Mouse (Mus musculus) ES-E14 (cell line): Measurements from ENCODE around the gene Dnah11.

Experiments
- CHD2 ChIP-seq: IDR thresholded peaks from 2 replicates; pipeline ENCODE4 v1.6.1; 2014; ENCODE audit warnings: mild to moderate bottlenecking, low read depth, low read length, inconsistent platforms
- HCFC1 ChIP-seq: IDR thresholded peaks from 2 replicates; pipeline ENCODE4 v1.6.1; 2012; ENCODE audit warnings: low read length, inconsistent platforms, borderline replicate concordance; ENCODE audit not compliant: insufficient read depth
- ZC3H11A ChIP-seq: IDR thresholded peaks from 2 replicates; pipeline ENCODE4 v1.6.1; 2012; ENCODE audit warnings: low read depth, mild to moderate bottlenecking, inconsistent platforms, low read length, borderline replicate concordance
- ZNF384 ChIP-seq: IDR thresholded peaks from 2 replicates; pipeline ENCODE4 v1.6.1; 2012; ENCODE audit warnings: low read depth, low read length, inconsistent platforms

DNA sequence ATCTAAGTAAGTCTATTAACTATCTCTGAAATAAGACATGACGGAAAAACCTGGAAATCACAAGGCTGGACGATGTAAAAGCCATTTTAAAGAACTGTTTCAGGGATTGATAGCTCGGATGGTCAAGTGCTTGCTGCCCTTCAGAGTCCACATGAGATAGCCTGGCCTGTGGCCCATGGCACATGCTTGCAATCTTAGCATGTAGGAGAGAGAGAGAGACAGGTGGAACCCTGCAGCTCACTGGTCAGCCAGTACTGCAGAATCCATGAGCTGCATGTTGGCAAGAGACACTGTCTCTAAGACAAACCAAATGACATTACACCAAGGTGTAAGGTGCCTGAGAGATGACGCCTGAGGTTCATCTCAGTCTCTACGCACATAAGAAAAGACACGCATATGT, 118.4 kb downstream of the Dnah11 start:
- TF ChIP-seq CHD2 (no peak), ZC3H11A (no peak), HCFC1 (no peak), ZNF384 (no peak)
